Mouse (Mus musculus) liver, adult 2 months (tissue): ENCODE data around the gene 1700021F07Rik.

Experiments
- CTCF ChIP-seq: fragments of 200-500 bp; IDR thresholded peaks from 2 replicates; pipeline ENCODE4 v1.5.1; 2011; ENCODE audit warnings: low read depth, low read length, control low read depth
- POLR2A ChIP-seq: fragments of 200-500 bp; IDR thresholded peaks from 2 replicates; pipeline ENCODE4 v1.6.1; 2011; ENCODE audit warnings: low read length, control low read depth; ENCODE audit not compliant: insufficient read depth; ENCODE audit errors: extremely low read depth

DNA sequence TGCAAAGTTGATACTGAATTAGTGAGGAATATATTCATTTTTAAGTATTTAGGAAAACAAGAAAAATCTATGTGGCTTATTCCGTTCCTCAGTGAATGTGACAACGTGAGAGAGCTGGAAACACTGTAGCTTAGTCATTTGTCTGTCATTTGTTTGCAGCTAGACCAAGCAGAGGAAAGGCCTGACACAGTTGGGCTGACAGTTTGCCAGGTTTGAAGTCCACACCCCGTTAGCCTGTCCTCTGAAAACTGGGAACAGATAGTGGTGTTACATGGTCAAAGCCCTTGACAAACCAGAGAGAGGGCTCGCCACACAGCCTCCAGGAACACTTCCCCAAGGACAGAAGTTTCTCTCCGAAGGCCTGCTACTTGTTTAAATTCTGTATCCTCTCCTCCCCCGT, 28.3 kb downstream of the 1700021F07Rik start:
- no peak for TF ChIP-seq CTCF
- no peak for TF ChIP-seq POLR2A
